Mouse (Mus musculus) adrenal gland, adult 8-10 months (tissue): Measurements from ENCODE around the gene Rnf126. TPM values are rescaled to one million over a fixed set of nuclear protein-coding genes. Genes with fewer than 3 reads are reported as not detected.

ENCODE experiments used
- DNase-seq: peaks from one replicate; pipeline ENCODE4 v3.0.0; 2022
- total RNA-seq, 4 experiments: library from RNA; stranded (reverse); gene quantifications; 2 replicates each; pipeline ENCODE4 v1.2.4; 2022

The Rnf126 gene
- total RNA-seq, 4 experiments from 2014 or later, result 45.2 to 61.9 (median 50.8) TPM

GRCm38 (mm10) chr10:79728323-79729249 is 38.2 kb downstream of the Rnf126 start:
- DNase-seq, result no peak

GRCm38 (mm10) chr10:79726090-79726489 is 40.7 kb downstream of the Rnf126 start:
- DNase-seq, result no peak

- DNase-seq, result no peak
These were observed 43.1 kb downstream of the Rnf126 start for GRCm38 (mm10) chr10:79723692-79724091.

GRCm38 (mm10) chr10:79723047-79723446 is 43.7 kb downstream of the Rnf126 start:
- DNase-seq, result no peak

- no peak for DNase-seq
These were observed 45.7 kb downstream of the Rnf126 start for GRCm38 (mm10) chr10:79721089-79721488.

- no peak for DNase-seq
These were observed 49.0 kb downstream of the Rnf126 start for GRCm38 (mm10) chr10:79717640-79718357.

GRCm38 (mm10) chr10:79716988-79717355 is 49.8 kb downstream of the Rnf126 start:
- no peak for DNase-seq

GRCm38 (mm10) chr10:79716254-79716987 is 50.3 kb downstream of the Rnf126 start, which contains the start of gene Hcn2:
TSS of gene Hcn2 (plus strand) at chr10:79716634.
- no peak for DNase-seq

GRCm38 (mm10) chr10:79714996-79715395 is 51.8 kb downstream of the Rnf126 start:
- DNase-seq, result no peak

- DNase-seq, result no peak
These were observed 53.6 kb downstream of the Rnf126 start for GRCm38 (mm10) chr10:79713163-79713562.

- no peak for DNase-seq
These were observed 54.1 kb downstream of the Rnf126 start for GRCm38 (mm10) chr10:79712499-79713126.

GRCm38 (mm10) chr10:79712029-79712428 is 54.7 kb downstream of the Rnf126 start:
- DNase-seq, result no peak

GRCm38 (mm10) chr10:79709307-79709706 is 57.4 kb downstream of the Rnf126 start:
- DNase-seq, result no peak

GRCm38 (mm10) chr10:79708668-79709067 is 58.1 kb downstream of the Rnf126 start:
- DNase-seq, result no peak

Other genes starting within 250 kb of the Rnf126 start
- 10 to 100 TPM; 21.3 to 49.8 (median 30.1) TPM for gene Plpp2, start 233.2 kb downstream of the Rnf126 start, total RNA-seq
- 10 to 100 TPM; 24.2 to 49.8 (median 41.4) TPM for gene Mier2, start 211.8 kb downstream of the Rnf126 start, total RNA-seq
- gene Theg, start 179.6 kb downstream of the Rnf126 start, total RNA-seq, result not detected
- gene C2cd4c, start 152.9 kb downstream of the Rnf126 start, total RNA-seq, result under 1 TPM; 0.12 to 0.31 (median 0.17) TPM
- 10 to 100 TPM in 1 of 4 experiments, 1 to 10 TPM in 3; 3.6 to 11.4 (median 6.0) TPM for gene Shc2, start 129.0 kb downstream of the Rnf126 start, total RNA-seq
- gene Odf3l2, start 121.2 kb downstream of the Rnf126 start, total RNA-seq, result not detected
- not detected for gene Madcam1, start 102.4 kb downstream of the Rnf126 start, total RNA-seq
- 10 to 100 TPM; 37.8 to 41.6 (median 39.3) TPM for gene Tpgs1, start 97.6 kb downstream of the Rnf126 start, total RNA-seq
- gene Cdc34, start 84.8 kb downstream of the Rnf126 start, total RNA-seq, result 10 to 100 TPM; 50.9 to 77.7 (median 69.2) TPM
- 1 to 10 TPM; 1.2 to 2.2 (median 1.7) TPM for gene Gzmm, start 77.9 kb downstream of the Rnf126 start, total RNA-seq
- gene Bsg, start 62.5 kb downstream of the Rnf126 start, total RNA-seq, result 100 to 1,000 TPM; 578 to 598 (median 581) TPM
- gene Hcn2, start 50.3 kb downstream of the Rnf126 start, total RNA-seq, result 10 to 100 TPM in 2 of 4 experiments, 1 to 10 TPM in 2; 8.1 to 10.9 (median 10.3) TPM
- 10 to 100 TPM; 58.5 to 79.0 (median 70.8) TPM for gene Polrmt, start 20.4 kb downstream of the Rnf126 start, total RNA-seq
- gene Fgf22, start 11.9 kb downstream of the Rnf126 start, total RNA-seq, result 1 to 10 TPM in 2 of 4 experiments, under 1 TPM in 1, not detected in 1; 0.38 to 1.2 (median 1.1) TPM
- gene Fstl3, start 10.3 kb upstream of the Rnf126 start, total RNA-seq, result 10 to 100 TPM in 2 of 4 experiments, 1 to 10 TPM in 2; 8.8 to 55.0 (median 26.2) TPM
- under 1 TPM in 2 of 4 experiments, not detected in 2; 0.13 to 0.38 TPM for gene Prss57, start 24.0 kb upstream of the Rnf126 start, total RNA-seq
- 100 to 1,000 TPM in 2 of 4 experiments, 10 to 100 TPM in 2; 72.7 to 123 (median 96.1) TPM for gene Palm, start 26.6 kb upstream of the Rnf126 start, total RNA-seq
- gene Misp, start 54.0 kb upstream of the Rnf126 start, total RNA-seq, result under 1 TPM; 0.64 to 0.95 (median 0.70) TPM
- gene Ptbp1, start 87.5 kb upstream of the Rnf126 start, total RNA-seq, result 100 to 1,000 TPM; 249 to 275 (median 255) TPM
- gene Prtn3, start 107.5 kb upstream of the Rnf126 start, total RNA-seq, result under 1 TPM in 1 of 4 experiments, not detected in 3; 0.35 TPM
- gene Plppr3, start 107.7 kb upstream of the Rnf126 start, total RNA-seq, result 1 to 10 TPM; 1.7 to 4.3 (median 3.0) TPM
- gene Elane, start 119.3 kb upstream of the Rnf126 start, total RNA-seq, result not detected
- gene Cfd, start 123.9 kb upstream of the Rnf126 start, total RNA-seq, result 1,000 to 10,000 TPM in 2 of 4 experiments, 100 to 1,000 TPM in 2; 123 to 1,857 (median 821) TPM
- gene Med16, start 142.0 kb upstream of the Rnf126 start, total RNA-seq, result 10 to 100 TPM; 50.9 to 60.7 (median 57.8) TPM
- gene Gm26602, start 143.9 kb upstream of the Rnf126 start, total RNA-seq, result not detected
- 1 to 10 TPM; 1.1 to 5.6 (median 4.0) TPM for gene Kiss1r, start 150.0 kb upstream of the Rnf126 start, total RNA-seq
- gene R3hdm4, start 154.3 kb upstream of the Rnf126 start, total RNA-seq, result 100 to 1,000 TPM in 3 of 4 experiments, 10 to 100 TPM in 1; 99.4 to 132 (median 112) TPM
- gene Arid3a, start 160.1 kb upstream of the Rnf126 start, total RNA-seq, result 1 to 10 TPM; 5.3 to 9.8 (median 7.5) TPM
- 10 to 100 TPM; 31.7 to 43.0 (median 36.6) TPM for gene Wdr18, start 193.2 kb upstream of the Rnf126 start, total RNA-seq
- gene Grin3b, start 203.8 kb upstream of the Rnf126 start, total RNA-seq, result 1 to 10 TPM in 1 of 4 experiments, under 1 TPM in 1, not detected in 2; 0.83 to 1.4 TPM
- 100 to 1,000 TPM; 132 to 155 (median 141) TPM for gene Tmem259, start 217.4 kb upstream of the Rnf126 start, total RNA-seq
- 10 to 100 TPM; 23.9 to 36.3 (median 30.0) TPM for gene Cnn2, start 221.6 kb upstream of the Rnf126 start, total RNA-seq
- 10 to 100 TPM; 21.6 to 35.5 (median 27.8) TPM for gene Abca7, start 229.5 kb upstream of the Rnf126 start, total RNA-seq
- 10 to 100 TPM in 2 of 4 experiments, 1 to 10 TPM in 2; 6.4 to 10.6 (median 8.5) TPM for gene Arhgap45, start 249.7 kb upstream of the Rnf126 start, total RNA-seq